Mouse (Mus musculus) hindbrain, embryonic 14.5 days (tissue): ENCODE results near the gene Hhipl1. TPM values are rescaled to one million over a fixed set of nuclear protein-coding genes. Genes with fewer than 3 reads are reported as not detected.

Experiments
- ATAC-seq: fragments of 200-750 bp; cut with Nextera tagmentation; 2 replicates; pipeline ENCODE4 v1.8.0; 2017; ENCODE audit warnings: moderate number of reproducible peaks, mild to moderate bottlenecking, moderate TSS enrichment, moderate library complexity; ENCODE audit not compliant: low FRiP score
- DNase-seq: peaks from one replicate; pipeline ENCODE4 v3.0.0-alpha.2; 2015; ENCODE audit warnings: low spot score
- H3K27ac ChIP-seq: fragments of 300-500 bp; sonication (generic); 2 replicates; pipeline ENCODE4 v1.5.1; 2014; ENCODE audit warnings: mild to moderate bottlenecking, moderate library complexity
- H3K27me3 ChIP-seq: fragments of 300-500 bp; sonication (generic); 2 replicates; pipeline ENCODE4 v1.6.1; 2014; ENCODE audit warnings: mild to moderate bottlenecking, low read length, mixed read lengths; ENCODE audit not compliant: control insufficient read depth, insufficient read depth
- H3K36me3 ChIP-seq: fragments of 300-500 bp; sonication (generic); replicated peaks from 2 replicates; pipeline ENCODE4 v1.6.1; 2014; ENCODE audit not compliant: control insufficient read depth, insufficient read depth
- H3K4me1 ChIP-seq: fragments of 300-500 bp; sonication (generic); replicated peaks from 2 replicates; pipeline ENCODE4 v1.6.1; 2014; ENCODE audit warnings: antibody characterized with exemption, low read length, mixed read lengths; ENCODE audit not compliant: control insufficient read depth, insufficient read depth
- H3K4me2 ChIP-seq: fragments of 300-500 bp; sonication (generic); replicated peaks from 2 replicates; pipeline ENCODE4 v1.6.1; 2014; ENCODE audit warnings: mild to moderate bottlenecking, moderate library complexity
- H3K4me3 ChIP-seq: fragments of 300-500 bp; sonication (generic); replicated peaks from 2 replicates; pipeline ENCODE4 v1.5.1; 2014; ENCODE audit warnings: mild to moderate bottlenecking, low read length
- H3K9ac ChIP-seq: fragments of 300-500 bp; sonication (generic); 2 replicates; pipeline ENCODE4 v1.6.1; 2014
- H3K9me3 ChIP-seq: fragments of 300-500 bp; sonication (generic); 2 replicates; pipeline ENCODE4 v1.6.1; 2016; ENCODE audit warnings: low read length; ENCODE audit not compliant: control insufficient read depth
- WGBS: fragments of 180-500 bp; shearing (Covaris S2); extraction: QIAGEN DNeasy Blood & Tissue Kit; methylation state at CpG from one replicate; pipeline ENCODE4 v1.1.7; 2014; 5-methylcytosine and 5-hydroxymethylcytosine counted together
- polyA plus RNA-seq: library from polyadenylated mRNA; unstranded; fragments of >200 nt; fragmentation: Nextera tagmentation; extraction: Ambion mirVana; gene quantifications from 2 replicates; pipeline ENCODE4 v1.2.1, GENCODE M21; 2014

The Hhipl1 gene
- polyA plus RNA-seq, 1 experiment from 2014 or later: 1.8 TPM

GRCm38 (mm10) chr12:108269699-108270098, 36.4 kb upstream of the Hhipl1 start:
- Histone ChIP-seq H3K4me1 (peaks cover 80% of the 10 kb centered on the region), H3K27me3 (no peaks in the 10 kb centered on the region), H3K4me2 (0 out of 2 replicates have a peak overlapping the region, but pooled peaks have one; percentile 97), H3K36me3 (0 out of 2 replicates have a peak, but pooled peaks cover 6% of the 10 kb centered on the region), H3K9me3 (no peaks in the 10 kb centered on the region), H3K4me3 (no peak overlapping the region), H3K27ac (no peak overlapping the region), H3K9ac (no peak overlapping the region)
- 60% methylated on average over 5 of the region's 5 CpGs for WGBS
- DNase-seq: no peak
- no peak for ATAC-seq

DNA sequence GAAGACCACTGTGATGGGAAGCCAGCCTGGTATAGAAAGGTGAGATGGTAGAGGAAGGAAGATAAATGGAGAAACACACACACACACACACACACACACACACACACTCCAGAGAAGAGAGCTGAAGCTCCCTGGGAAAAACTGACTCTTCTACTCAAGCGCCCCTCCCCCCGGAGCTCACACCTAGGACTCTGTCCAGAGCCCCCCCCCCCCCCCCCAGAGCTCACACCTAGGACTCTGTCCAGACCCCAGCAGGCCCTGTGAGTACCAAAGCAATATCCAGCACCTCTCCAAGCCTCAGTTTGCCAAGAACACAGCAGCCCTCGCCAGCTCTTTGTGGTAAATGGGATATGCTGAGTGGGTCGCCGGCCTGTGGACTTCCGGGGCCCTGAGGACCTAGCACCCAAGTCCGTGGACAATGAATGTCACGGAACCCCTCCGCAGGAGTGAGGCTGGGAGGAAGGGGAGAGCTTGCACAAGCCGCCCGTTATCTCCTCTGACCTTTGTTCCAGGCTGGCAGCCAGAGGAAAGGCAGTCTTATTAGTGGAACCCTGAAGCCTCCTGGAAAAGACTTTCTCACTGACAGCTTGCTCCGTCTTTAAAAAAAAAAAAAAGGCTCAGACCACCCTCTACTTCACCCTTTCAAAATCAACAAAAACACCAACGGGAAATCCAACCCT, 35.7 kb upstream of the Hhipl1 start:
- 57% methylated on average over 13 of the region's 13 CpGs for WGBS
- Histone ChIP-seq H3K9ac (peak overlapping the region; percentile 90), H3K4me2 (peak overlapping the region; percentile 97), H3K9me3 (no peaks in the 10 kb centered on the region), H3K4me1 (peaks cover 73% of the 10 kb centered on the region), H3K27me3 (no peaks in the 10 kb centered on the region), H3K4me3 (peak overlapping the region; percentile 65; the same call in 1 of the 2 replicates), H3K36me3 (0 out of 2 replicates have a peak, but pooled peaks cover 6% of the 10 kb centered on the region), H3K27ac (no peak overlapping the region)
- ATAC-seq (no peak), DNase-seq (no peak)

GRCm38 (mm10) chr12:108271351-108272142, 34.5 kb upstream of the Hhipl1 start:
- 0 out of 2 replicates have a peak, but pooled peaks cover 6% of the 10 kb centered on the region for H3K36me3 ChIP-seq
- no peaks in the 10 kb centered on the region for H3K9me3 ChIP-seq
- H3K4me3 ChIP-seq: peak overlapping the region; percentile 65
- DNase-seq (no peak), ATAC-seq (no peak)
- H3K27ac ChIP-seq: no peak overlapping the region
- peaks cover 65% of the 10 kb centered on the region for H3K4me1 ChIP-seq
- 58% methylated on average over 16 of the region's 16 CpGs for WGBS
- H3K4me2 ChIP-seq: peak overlapping the region; percentile 97
- peak overlapping the region; percentile 90 for H3K9ac ChIP-seq
- no peaks in the 10 kb centered on the region for H3K27me3 ChIP-seq

GRCm38 (mm10) chr12:108272143-108272635, 33.9 kb upstream of the Hhipl1 start:
- Histone ChIP-seq H3K27ac (no peak overlapping the region), H3K9ac (peak overlapping the region; percentile 90), H3K4me1 (peaks cover 65% of the 10 kb centered on the region)

DNA sequence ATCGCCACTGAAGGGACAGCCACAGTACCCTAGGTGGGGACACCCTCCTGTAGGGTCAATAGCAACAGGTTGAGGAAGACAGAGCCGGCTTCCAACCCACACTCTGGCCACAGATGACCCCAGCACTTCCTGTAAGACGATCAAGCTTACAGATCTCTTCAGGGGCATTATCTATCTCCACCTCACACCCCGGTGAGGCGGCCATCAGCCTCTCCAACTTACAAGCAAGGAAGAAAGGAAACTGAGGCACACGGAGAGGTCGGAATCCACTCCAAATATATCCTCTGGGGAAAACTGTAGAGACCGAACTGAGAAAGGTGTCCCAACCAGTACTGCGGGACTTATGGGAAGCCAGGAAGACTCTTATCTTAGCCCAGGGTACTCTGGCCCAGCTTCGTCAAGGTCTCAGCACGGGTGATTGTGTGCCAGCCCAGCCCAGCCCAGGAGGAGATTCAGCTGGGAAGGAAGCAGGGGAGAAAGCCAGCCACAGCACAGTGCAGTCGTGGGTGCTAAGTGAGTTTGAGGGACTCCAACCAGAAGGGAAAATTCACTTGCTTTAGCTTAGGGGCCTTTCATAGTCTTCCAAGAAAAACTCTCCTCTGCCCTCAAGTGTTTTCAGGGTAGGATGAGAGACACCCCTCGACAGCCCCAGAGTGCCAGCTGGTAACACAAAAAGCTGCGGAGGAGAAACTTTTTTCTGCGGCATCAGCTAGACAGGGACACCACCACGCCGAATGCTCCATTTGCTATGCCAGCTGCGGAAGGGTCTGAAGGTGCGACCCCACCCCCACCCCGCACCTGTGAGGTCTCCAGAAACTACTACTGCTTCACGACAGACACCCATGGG, 32.4 kb upstream of the Hhipl1 start:
- H3K4me2 ChIP-seq: peak overlapping the region; percentile 97
- H3K27me3 ChIP-seq: no peaks in the 10 kb centered on the region
- no peak overlapping the region for H3K27ac ChIP-seq
- 0 out of 2 replicates have a peak, but pooled peaks cover 6% of the 10 kb centered on the region for H3K36me3 ChIP-seq
- H3K4me3 ChIP-seq: peak overlapping the region; percentile 65
- H3K9ac ChIP-seq: peak overlapping the region; percentile 90
- H3K4me1 ChIP-seq: peaks cover 71% of the 10 kb centered on the region
- H3K9me3 ChIP-seq: no peaks in the 10 kb centered on the region
- ATAC-seq (no peak), DNase-seq (no peak)
- WGBS: 4% methylated on average over 21 of the region's 21 CpGs

More at GRCm38 (mm10) chr12:108272143-108272635, 33.9 kb upstream of the Hhipl1 start:
- no peaks in the 10 kb centered on the region for H3K9me3 ChIP-seq
- ATAC-seq: no peak
- H3K36me3 ChIP-seq: 0 out of 2 replicates have a peak, but pooled peaks cover 6% of the 10 kb centered on the region
- H3K27me3 ChIP-seq: no peaks in the 10 kb centered on the region
- DNase-seq: no peak
- H3K4me3 ChIP-seq: peak overlapping the region; percentile 65
- WGBS: 43% methylated on average over 7 of the region's 7 CpGs
- peak overlapping the region; percentile 97 for H3K4me2 ChIP-seq

GRCm38 (mm10) chr12:108274313-108274595, 31.8 kb upstream of the Hhipl1 start:
- under 1% methylated on average over 22 of the region's 35 CpGs for WGBS
- Histone ChIP-seq H3K9me3 (no peaks in the 10 kb centered on the region), H3K9ac (peak overlapping the region; percentile 90), H3K27me3 (no peaks in the 10 kb centered on the region), H3K4me3 (peak overlapping the region; percentile 65), H3K36me3 (0 out of 2 replicates have a peak, but pooled peaks cover 6% of the 10 kb centered on the region), H3K4me2 (peak overlapping the region; percentile 97), H3K27ac (peak overlapping the region; percentile 94), H3K4me1 (peaks cover 74% of the 10 kb centered on the region)
- no peak for DNase-seq
- no peak for ATAC-seq

GRCm38 (mm10) chr12:108274661-108275507, 31.2 kb upstream of the Hhipl1 start, which contains the start of gene Ccdc85c:
Gene Ccdc85c, minus strand, starts transcription at chr12:108275425.
- H3K27me3 ChIP-seq: no peaks in the 10 kb centered on the region
- H3K4me2 ChIP-seq: peak within 1 kb of the TSS; percentile 97
- H3K9ac ChIP-seq: peak within 1 kb of the TSS; percentile 90
- no peak for ATAC-seq
- H3K27ac ChIP-seq: peak within 1 kb of the TSS; percentile 98
- DNase-seq: peak; percentile 54
- peak within 1 kb of the TSS; percentile 65 for H3K4me3 ChIP-seq
- no peaks in the 10 kb centered on the region for H3K9me3 ChIP-seq
- under 1% methylated on average over 87 of the region's 120 CpGs for WGBS
- H3K4me1 ChIP-seq: peaks cover 68% of the 10 kb centered on the region
- H3K36me3 ChIP-seq: no peaks in the 10 kb centered on the region

DNA sequence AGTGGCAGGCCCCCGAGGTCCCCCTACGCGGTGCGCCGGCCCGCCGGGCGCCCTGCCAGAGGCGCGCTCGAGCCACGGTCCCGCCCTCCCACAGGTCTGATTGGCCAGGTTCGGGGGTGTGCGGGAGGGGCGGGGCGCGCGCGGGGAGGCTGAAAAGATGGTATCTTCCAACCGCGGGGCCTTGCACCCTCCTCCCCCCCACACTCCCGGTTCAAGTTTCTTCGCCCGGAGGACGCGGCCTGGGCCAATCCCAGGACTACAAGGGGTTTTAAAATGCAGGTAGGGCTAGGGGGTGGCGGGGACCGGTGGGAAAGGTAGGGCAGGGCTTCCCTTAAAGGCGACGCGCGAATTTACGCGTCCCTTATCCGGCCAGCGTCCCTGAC, 30.6 kb upstream of the Hhipl1 start:
- Histone ChIP-seq H3K27ac (peak overlapping the region; percentile 98), H3K9me3 (no peaks in the 10 kb centered on the region), H3K27me3 (no peaks in the 10 kb centered on the region), H3K4me3 (peak overlapping the region; percentile 65), H3K9ac (peak overlapping the region; percentile 90), H3K4me1 (peaks cover 61% of the 10 kb centered on the region), H3K36me3 (no peaks in the 10 kb centered on the region), H3K4me2 (peak overlapping the region; percentile 97)
- peak; percentile 93 for ATAC-seq
- under 1% methylated on average over 26 of the region's 37 CpGs for WGBS
- peak; percentile 98 for DNase-seq
